Mouse (Mus musculus): ENCODE data around the gene Tmem220. TPM values are rescaled to one million over a fixed set of nuclear protein-coding genes. Genes with fewer than 3 reads are reported as not detected.
"Not testable (repeated sequence)": the region's sequence is repeated elsewhere in the genome, so short reads cannot be mapped to it uniquely, and the experiment has no call there.

Tmem220 gene
- polyA plus RNA-seq, 1 experiment from 2014 or later = 0.54 TPM

GRCm38 (mm10) chr11:67022354-67023115, 2.4 kb upstream of the Tmem220 start:
- no peak overlapping the region for H3K4me2 ChIP-seq
- no peak overlapping the region for H3K4me3 ChIP-seq
- no peak for ATAC-seq (replicated peaks)
- no peak overlapping the region for H3K9ac ChIP-seq
- H3K4me1 ChIP-seq = peaks cover 23% of the 10 kb centered on the region
- no peaks in the 10 kb centered on the region for H3K9me3 ChIP-seq
- no peak overlapping the region for H3K27ac ChIP-seq
- WGBS = 90% methylated on average over 13 of the region's 13 CpGs
- H3K27me3 ChIP-seq (replicated peaks) = 0 out of 2 replicates have a peak, but pooled peaks cover 5% of the 10 kb centered on the region
- no peaks in the 10 kb centered on the region for H3K36me3 ChIP-seq (replicated peaks)

- not testable (repeated sequence) for H3K27me3 ChIP-seq (replicated peaks); H3K4me2 ChIP-seq; H3K36me3 ChIP-seq (replicated peaks); H3K4me3 ChIP-seq; H3K27ac ChIP-seq; H3K9ac ChIP-seq; ATAC-seq (replicated peaks); H3K9me3 ChIP-seq
- peaks cover 17% of the 10 kb centered on the region for H3K4me1 ChIP-seq
- WGBS = 52% methylated on average over 1 of the region's 1 CpGs
Measured at GRCm38 (mm10) chr11:67023191-67023590, 1.8 kb upstream of the Tmem220 start.

- Histone ChIP-seq H3K27ac (no peak overlapping the region), H3K4me3 (no peak overlapping the region), H3K27me3 (replicated peaks) (0 out of 2 replicates have a peak, but pooled peaks cover 5% of the 10 kb centered on the region), H3K4me1 (peaks cover 17% of the 10 kb centered on the region), H3K9ac (no peak overlapping the region), H3K36me3 (replicated peaks) (no peaks in the 10 kb centered on the region), H3K4me2 (peak overlapping the region; percentile 59), H3K9me3 (no peaks in the 10 kb centered on the region)
- WGBS = 13% methylated on average over 6 of the region's 6 CpGs
- ATAC-seq (replicated peaks) = no peak
Measured at GRCm38 (mm10) chr11:67023802-67024340, 1.1 kb upstream of the Tmem220 start.

- no peak for ATAC-seq (replicated peaks)
- H3K4me1 ChIP-seq = no peaks in the 10 kb centered on the region
- H3K4me2 ChIP-seq = no peak overlapping the region
- H3K9ac ChIP-seq = no peak overlapping the region
- H3K27me3 ChIP-seq (replicated peaks) = no peaks in the 10 kb centered on the region
- no peak overlapping the region for H3K27ac ChIP-seq
- no peaks in the 10 kb centered on the region for H3K36me3 ChIP-seq (replicated peaks)
- no peaks in the 10 kb centered on the region for H3K9me3 ChIP-seq
- WGBS = 64% methylated on average over 16 of the region's 16 CpGs
- H3K4me3 ChIP-seq = no peak overlapping the region
Measured at GRCm38 (mm10) chr11:67030904-67031602, 6.1 kb downstream of the Tmem220 start.

GRCm38 (mm10) chr11:67031603-67031915, 6.6 kb downstream of the Tmem220 start:
- no peak overlapping the region for H3K27ac ChIP-seq
- no peak overlapping the region for H3K4me3 ChIP-seq
- no peak overlapping the region for H3K9ac ChIP-seq
- H3K27me3 ChIP-seq (replicated peaks) = no peaks in the 10 kb centered on the region
- no peak for ATAC-seq (replicated peaks)
- no peak overlapping the region for H3K4me2 ChIP-seq
- H3K4me1 ChIP-seq = no peaks in the 10 kb centered on the region
- no peaks in the 10 kb centered on the region for H3K9me3 ChIP-seq
- no peaks in the 10 kb centered on the region for H3K36me3 ChIP-seq (replicated peaks)
- WGBS = 79% methylated on average over 2 of the region's 2 CpGs

GRCm38 (mm10) chr11:67034775-67035485, 10.0 kb downstream of the Tmem220 start:
- Histone ChIP-seq H3K9ac (no peak overlapping the region), H3K4me2 (no peak overlapping the region), H3K27me3 (replicated peaks) (no peaks in the 10 kb centered on the region), H3K36me3 (replicated peaks) (peaks cover 13% of the 10 kb centered on the region), H3K27ac (no peak overlapping the region), H3K9me3 (no peaks in the 10 kb centered on the region), H3K4me1 (no peaks in the 10 kb centered on the region), H3K4me3 (no peak overlapping the region)
- no peak for ATAC-seq (replicated peaks)
- 86% methylated on average over 4 of the region's 4 CpGs for whole genome bisulfite sequencing

- Histone ChIP-seq H3K4me2 (no peak overlapping the region), H3K27me3 (replicated peaks) (no peaks in the 10 kb centered on the region), H3K27ac (no peak overlapping the region), H3K9ac (no peak overlapping the region), H3K36me3 (replicated peaks) (peaks cover 26% of the 10 kb centered on the region), H3K9me3 (no peaks in the 10 kb centered on the region), H3K4me1 (no peaks in the 10 kb centered on the region), H3K4me3 (no peak overlapping the region)
- ATAC-seq (replicated peaks) = no peak
- WGBS = 94% methylated on average over 6 of the region's 6 CpGs
Measured at GRCm38 (mm10) chr11:67036229-67036628, 11.3 kb downstream of the Tmem220 start.

GRCm38 (mm10) chr11:67036892-67037291, 11.9 kb downstream of the Tmem220 start:
- Histone ChIP-seq H3K27me3 (replicated peaks) (no peaks in the 10 kb centered on the region), H3K36me3 (replicated peaks) (peaks cover 33% of the 10 kb centered on the region), H3K4me1 (no peaks in the 10 kb centered on the region), H3K9ac (no peak overlapping the region), H3K27ac (no peak overlapping the region), H3K9me3 (no peaks in the 10 kb centered on the region), H3K4me2 (no peak overlapping the region), H3K4me3 (no peak overlapping the region)
- WGBS = 94% methylated on average over 9 of the region's 9 CpGs
- no peak for ATAC-seq (replicated peaks)

GRCm38 (mm10) chr11:67039799-67040198, 14.8 kb downstream of the Tmem220 start:
- H3K9ac ChIP-seq = no peak overlapping the region
- peaks cover 34% of the 10 kb centered on the region for H3K36me3 ChIP-seq (replicated peaks)
- no peaks in the 10 kb centered on the region for H3K4me1 ChIP-seq
- no peak for ATAC-seq (replicated peaks)
- WGBS = 91% methylated on average over 3 of the region's 3 CpGs
- no peak overlapping the region for H3K4me3 ChIP-seq
- no peaks in the 10 kb centered on the region for H3K9me3 ChIP-seq
- H3K27ac ChIP-seq = no peak overlapping the region
- no peaks in the 10 kb centered on the region for H3K27me3 ChIP-seq (replicated peaks)
- H3K4me2 ChIP-seq = no peak overlapping the region

GRCm38 (mm10) chr11:67040483-67040882, 15.5 kb downstream of the Tmem220 start:
- ATAC-seq (replicated peaks) = no peak
- Histone ChIP-seq H3K27ac (no peak overlapping the region), H3K4me3 (no peak overlapping the region), H3K9ac (no peak overlapping the region), H3K9me3 (no peaks in the 10 kb centered on the region), H3K4me1 (no peaks in the 10 kb centered on the region), H3K27me3 (replicated peaks) (no peaks in the 10 kb centered on the region), H3K4me2 (no peak overlapping the region), H3K36me3 (replicated peaks) (peaks cover 36% of the 10 kb centered on the region)
- 95% methylated on average over 6 of the region's 6 CpGs for WGBS

- no peaks in the 10 kb centered on the region for H3K27me3 ChIP-seq (replicated peaks)
- no peak overlapping the region for H3K9ac ChIP-seq
- peaks cover 33% of the 10 kb centered on the region for H3K36me3 ChIP-seq (replicated peaks)
- no peaks in the 10 kb centered on the region for H3K4me1 ChIP-seq
- WGBS = 39% methylated on average over 8 of the region's 8 CpGs
- H3K9me3 ChIP-seq = no peaks in the 10 kb centered on the region
- no peak overlapping the region for H3K4me2 ChIP-seq
- no peak for ATAC-seq (replicated peaks)
- H3K4me3 ChIP-seq = no peak overlapping the region
- H3K27ac ChIP-seq = no peak overlapping the region
Measured at GRCm38 (mm10) chr11:67043007-67043406, 18.1 kb downstream of the Tmem220 start.

GRCm38 (mm10) chr11:67044959-67045358, 20.0 kb downstream of the Tmem220 start:
- H3K9ac ChIP-seq = no peak overlapping the region
- no peak overlapping the region for H3K4me2 ChIP-seq
- no peak overlapping the region for H3K4me3 ChIP-seq
- peaks cover 26% of the 10 kb centered on the region for H3K36me3 ChIP-seq (replicated peaks)
- no peak for ATAC-seq (replicated peaks)
- 84% methylated on average over 6 of the region's 6 CpGs for WGBS
- no peaks in the 10 kb centered on the region for H3K9me3 ChIP-seq
- no peaks in the 10 kb centered on the region for H3K27me3 ChIP-seq (replicated peaks)
- H3K27ac ChIP-seq = no peak overlapping the region
- no peaks in the 10 kb centered on the region for H3K4me1 ChIP-seq

All from midbrain, embryonic 15.5 days (tissue).